Mouse (Mus musculus): ENCODE results near the gene Slc22a20.

DNA sequence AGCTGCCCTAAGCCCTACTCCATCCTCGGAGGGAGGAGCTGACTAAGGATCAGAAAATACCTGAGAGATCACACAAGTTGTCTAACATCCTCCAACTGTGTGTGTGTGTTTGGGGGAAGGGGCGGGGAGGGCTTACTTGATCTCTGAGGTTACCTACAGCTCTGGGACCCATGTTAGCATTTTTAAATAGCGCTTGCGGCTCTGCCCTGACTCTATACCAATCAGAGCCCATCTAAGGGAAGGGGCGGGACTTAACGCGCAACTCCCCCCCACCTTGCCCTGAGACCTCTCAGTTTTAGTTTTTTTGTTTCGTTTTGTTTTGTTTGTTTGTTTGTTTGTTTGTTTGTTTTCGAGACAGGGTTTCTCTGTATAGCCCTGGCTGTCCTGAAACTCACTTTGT is 43.5 kb upstream of the Slc22a20 start:
- no peak for TF ChIP-seq CTCF (IDR thresholded peaks at IDR 0.05; ENCODE audit: insufficient read depth, low read depth, low read length)
- no peak for TF ChIP-seq POLR2A (IDR thresholded peaks at IDR 0.05; ENCODE audit: insufficient read depth, low read depth, low read length)

Measured in olfactory bulb, adult 2 months (tissue).